Mouse (Mus musculus): ENCODE measurements at regions not wholly inside any gene's neighbourhood (a gene's known extent, or its start where the extent isn't known, plus 50 kb on each side); places are given as distances from the start of the nearest gene placed in this dataset.

GRCm38 (mm10) chr2:72787616-72788015 lies 192.6 kb downstream of the Sp3 start:
- Histone ChIP-seq H3K36me3 (ENCODE audit: control insufficient read depth, insufficient read depth, low read length, poor library complexity, severe bottlenecking) (no peaks in the 10 kb centered on the region), H3K27ac (ENCODE audit: insufficient read depth, low read depth, low read length, poor library complexity, severe bottlenecking) (no peak overlapping the region), H3K4me3 (ENCODE audit: insufficient read depth in 1 of 2, low read depth in 1 of 2, low read length in 2 of 2, poor library complexity in 1 of 2, severe bottlenecking in 1 of 2) (no peak overlapping the region), H3K4me1 (ENCODE audit: control insufficient read depth in 2 of 2, insufficient read depth in 2 of 2, low read length in 2 of 2, poor library complexity in 1 of 2) (no peaks in the 10 kb centered on the region), H3K9me3 (ENCODE audit: control insufficient read depth, insufficient read depth, low read depth, low read length) (no peaks in the 10 kb centered on the region), H3K9ac (ENCODE audit: insufficient read depth, low read depth, low read length, poor library complexity, severe bottlenecking) (no peak overlapping the region)
- no peak for DNase-seq (ENCODE audit: low read depth, low spot score)
- in situ Hi-C loops (cut with MboI; ENCODE audit: low sequenced_read_pairs in 2 of 2, unreplicated experiment in 2 of 2), result no loop called here
- TF ChIP-seq MAFK (IDR thresholded peaks at IDR 0.05; ENCODE audit: insufficient read depth, low read depth, low read length), result no peak
- TF ChIP-seq CHD2 (IDR thresholded peaks at IDR 0.05; ENCODE audit: low read depth, low read length), result no peak
- no peak for TF ChIP-seq ZNF384 (IDR thresholded peaks at IDR 0.05; ENCODE audit: low read depth, low read length)
- TF ChIP-seq ZC3H11A (IDR thresholded peaks at IDR 0.05; ENCODE audit: borderline replicate concordance, low read depth, low read length), result no peak
- TF ChIP-seq HCFC1 (IDR thresholded peaks at IDR 0.05; ENCODE audit: borderline replicate concordance, insufficient read depth, low read length), result no peak

GRCm38 (mm10) chr2:72791496-72791895 lies 188.8 kb downstream of the Sp3 start:
- H3K27ac ChIP-seq (ENCODE audit: insufficient read depth, low read depth, low read length, poor library complexity, severe bottlenecking), result no peak overlapping the region
- H3K9ac ChIP-seq (ENCODE audit: insufficient read depth, low read depth, low read length, poor library complexity, severe bottlenecking), result no peak overlapping the region
- no peaks in the 10 kb centered on the region for H3K4me1 ChIP-seq (ENCODE audit: control insufficient read depth in 2 of 2, insufficient read depth in 2 of 2, low read length in 2 of 2, poor library complexity in 1 of 2)
- H3K9me3 ChIP-seq (ENCODE audit: control insufficient read depth, insufficient read depth, low read depth, low read length), result no peaks in the 10 kb centered on the region
- no peak overlapping the region for H3K4me3 ChIP-seq (ENCODE audit: insufficient read depth in 1 of 2, low read depth in 1 of 2, low read length in 2 of 2, poor library complexity in 1 of 2, severe bottlenecking in 1 of 2)
- TF ChIP-seq HCFC1 (IDR thresholded peaks at IDR 0.05; ENCODE audit: borderline replicate concordance, insufficient read depth, low read length) (no peak), CHD2 (IDR thresholded peaks at IDR 0.05; ENCODE audit: low read depth, low read length) (no peak), MAFK (IDR thresholded peaks at IDR 0.05; ENCODE audit: insufficient read depth, low read depth, low read length) (no peak), ZNF384 (IDR thresholded peaks at IDR 0.05; ENCODE audit: low read depth, low read length) (no peak), ZC3H11A (IDR thresholded peaks at IDR 0.05; ENCODE audit: borderline replicate concordance, low read depth, low read length) (no peak)
- in situ Hi-C loops (cut with MboI; ENCODE audit: low sequenced_read_pairs in 2 of 2, unreplicated experiment in 2 of 2), result no loop called here
- H3K36me3 ChIP-seq (ENCODE audit: control insufficient read depth, insufficient read depth, low read length, poor library complexity, severe bottlenecking), result no peaks in the 10 kb centered on the region
- no peak for DNase-seq (ENCODE audit: low read depth, low spot score)

- DNase-seq (ENCODE audit: low read depth, low spot score), result no peak
- Histone ChIP-seq H3K9me3 (ENCODE audit: control insufficient read depth, insufficient read depth, low read depth, low read length) (no peaks in the 10 kb centered on the region), H3K4me3 (ENCODE audit: insufficient read depth in 1 of 2, low read depth in 1 of 2, low read length in 2 of 2, poor library complexity in 1 of 2, severe bottlenecking in 1 of 2) (no peak overlapping the region), H3K36me3 (ENCODE audit: control insufficient read depth, insufficient read depth, low read length, poor library complexity, severe bottlenecking) (no peaks in the 10 kb centered on the region), H3K9ac (ENCODE audit: insufficient read depth, low read depth, low read length, poor library complexity, severe bottlenecking) (no peak overlapping the region), H3K4me1 (ENCODE audit: control insufficient read depth in 2 of 2, insufficient read depth in 2 of 2, low read length in 2 of 2, poor library complexity in 1 of 2) (no peaks in the 10 kb centered on the region), H3K27ac (ENCODE audit: insufficient read depth, low read depth, low read length, poor library complexity, severe bottlenecking) (no peak overlapping the region)
- TF ChIP-seq CHD2 (IDR thresholded peaks at IDR 0.05; ENCODE audit: low read depth, low read length) (no peak), ZC3H11A (IDR thresholded peaks at IDR 0.05; ENCODE audit: borderline replicate concordance, low read depth, low read length) (no peak), MAFK (IDR thresholded peaks at IDR 0.05; ENCODE audit: insufficient read depth, low read depth, low read length) (no peak), ZNF384 (IDR thresholded peaks at IDR 0.05; ENCODE audit: low read depth, low read length) (no peak), HCFC1 (IDR thresholded peaks at IDR 0.05; ENCODE audit: borderline replicate concordance, insufficient read depth, low read length) (no peak)
- in situ Hi-C loops (cut with MboI; ENCODE audit: low sequenced_read_pairs in 2 of 2, unreplicated experiment in 2 of 2), result no loop called here
Measured at GRCm38 (mm10) chr2:72793424-72793823, 186.8 kb downstream of the Sp3 start.

- in situ Hi-C loops (cut with MboI; ENCODE audit: low sequenced_read_pairs in 2 of 2, unreplicated experiment in 2 of 2), result no loop called here
Measured at GRCm38 (mm10) chr2:72794501-72794900, 185.7 kb downstream of the Sp3 start.

GRCm38 (mm10) chr2:72797002-72797718 lies 183.1 kb downstream of the Sp3 start:
- DNase-seq (ENCODE audit: low read depth, low spot score), result no peak
- Histone ChIP-seq H3K27ac (ENCODE audit: insufficient read depth, low read depth, low read length, poor library complexity, severe bottlenecking) (no peak overlapping the region), H3K9ac (ENCODE audit: insufficient read depth, low read depth, low read length, poor library complexity, severe bottlenecking) (no peak overlapping the region), H3K4me1 (ENCODE audit: control insufficient read depth in 2 of 2, insufficient read depth in 2 of 2, low read length in 2 of 2, poor library complexity in 1 of 2) (no peaks in the 10 kb centered on the region), H3K36me3 (ENCODE audit: control insufficient read depth, insufficient read depth, low read length, poor library complexity, severe bottlenecking) (no peaks in the 10 kb centered on the region), H3K4me3 (ENCODE audit: insufficient read depth in 1 of 2, low read depth in 1 of 2, low read length in 2 of 2, poor library complexity in 1 of 2, severe bottlenecking in 1 of 2) (no peak overlapping the region), H3K9me3 (ENCODE audit: control insufficient read depth, insufficient read depth, low read depth, low read length) (no peaks in the 10 kb centered on the region)
- in situ Hi-C loops (cut with MboI; ENCODE audit: low sequenced_read_pairs in 2 of 2, unreplicated experiment in 2 of 2), result no loop called here
- TF ChIP-seq HCFC1 (IDR thresholded peaks at IDR 0.05; ENCODE audit: borderline replicate concordance, insufficient read depth, low read length) (no peak), ZNF384 (IDR thresholded peaks at IDR 0.05; ENCODE audit: low read depth, low read length) (no peak), ZC3H11A (IDR thresholded peaks at IDR 0.05; ENCODE audit: borderline replicate concordance, low read depth, low read length) (no peak), MAFK (IDR thresholded peaks at IDR 0.05; ENCODE audit: insufficient read depth, low read depth, low read length) (no peak), CHD2 (IDR thresholded peaks at IDR 0.05; ENCODE audit: low read depth, low read length) (no peak)

More at GRCm38 (mm10) chr2:72794501-72794900, 185.7 kb downstream of the Sp3 start:
- no peak overlapping the region for H3K9ac ChIP-seq (ENCODE audit: insufficient read depth, low read depth, low read length, poor library complexity, severe bottlenecking)
- no peak overlapping the region for H3K4me3 ChIP-seq (ENCODE audit: insufficient read depth in 1 of 2, low read depth in 1 of 2, low read length in 2 of 2, poor library complexity in 1 of 2, severe bottlenecking in 1 of 2)
- no peak for TF ChIP-seq HCFC1 (IDR thresholded peaks at IDR 0.05; ENCODE audit: borderline replicate concordance, insufficient read depth, low read length)
- no peak for TF ChIP-seq CHD2 (IDR thresholded peaks at IDR 0.05; ENCODE audit: low read depth, low read length)
- no peak for DNase-seq (ENCODE audit: low read depth, low spot score)
- H3K9me3 ChIP-seq (ENCODE audit: control insufficient read depth, insufficient read depth, low read depth, low read length), result no peaks in the 10 kb centered on the region
- H3K27ac ChIP-seq (ENCODE audit: insufficient read depth, low read depth, low read length, poor library complexity, severe bottlenecking), result no peak overlapping the region
- no peaks in the 10 kb centered on the region for H3K4me1 ChIP-seq (ENCODE audit: control insufficient read depth in 2 of 2, insufficient read depth in 2 of 2, low read length in 2 of 2, poor library complexity in 1 of 2)
- no peaks in the 10 kb centered on the region for H3K36me3 ChIP-seq (ENCODE audit: control insufficient read depth, insufficient read depth, low read length, poor library complexity, severe bottlenecking)
